Mouse (Mus musculus) CH12.LX (cell line): Measurements from ENCODE around the gene Gba2. TPM values are rescaled to one million over a fixed set of nuclear protein-coding genes. Genes with fewer than 3 reads are reported as not detected.

Source experiments
- DNase-seq: peaks from one replicate; pipeline ENCODE4 v3.0.0-alpha.2; 2013; ENCODE audit errors: extremely low read depth
- H3K27ac ChIP-seq: 2 replicates; pipeline ENCODE4 v1.5.1; 2012; ENCODE audit warnings: low read depth, mild to moderate bottlenecking, control low read depth, moderate library complexity; ENCODE audit not compliant: insufficient read depth
- H3K27me3 ChIP-seq: replicated peaks from 2 replicates; pipeline ENCODE3; 2012; ENCODE audit warnings: inconsistent platforms
- H3K36me3 ChIP-seq, 2 experiments: replicated peaks in 1 of 2; 2 replicates each; pipeline versions ENCODE3 to v1.6.1; 2012; ENCODE audit warnings: inconsistent platforms in 1 of 2, low read length in 1 of 2, mild to moderate bottlenecking in 1 of 2, mixed read lengths in 1 of 2, moderate library complexity in 1 of 2; ENCODE audit not compliant: control insufficient read depth in 1 of 2, insufficient read depth in 1 of 2
- H3K4me1 ChIP-seq, 2 experiments: 2 replicates each; pipeline ENCODE4 v1.6.1; 2012; ENCODE audit warnings: inconsistent platforms in 1 of 2, moderate library complexity in 1 of 2; ENCODE audit not compliant: insufficient read depth in 2 of 2, control insufficient read depth in 1 of 2
- H3K4me2 ChIP-seq: 2 replicates; pipeline ENCODE4 v1.6.1; 2012; ENCODE audit warnings: low read depth, mild to moderate bottlenecking, control low read depth; ENCODE audit not compliant: poor library complexity, insufficient read depth, severe bottlenecking
- H3K4me3 ChIP-seq, 3 experiments: fragments of 150-350 bp in 1 of 3; sonication (generic) in 1 of 3; replicated peaks in 1 of 3; 2 replicates each; pipeline versions ENCODE3 to v1.5.1; 2011 to 2012; ENCODE audit warnings: low read depth in 2 of 3, low read length in 2 of 3, mild to moderate bottlenecking in 2 of 3, moderate library complexity in 2 of 3, control low read depth in 1 of 3, improper control_type of control experiment in 1 of 3, inconsistent platforms in 1 of 3, mixed read lengths in 1 of 3; ENCODE audit not compliant: poor library complexity in 1 of 3
- H3K79me2 ChIP-seq: replicated peaks from 2 replicates; pipeline ENCODE4 v1.6.1; 2012; ENCODE audit warnings: mild to moderate bottlenecking, moderate library complexity; ENCODE audit not compliant: control insufficient read depth, poor library complexity, insufficient read depth, severe bottlenecking; ENCODE audit errors: extremely low read depth
- H3K9ac ChIP-seq: 2 replicates; pipeline ENCODE4 v1.6.1; 2012; ENCODE audit warnings: low read depth, mild to moderate bottlenecking, control low read depth, moderate library complexity; ENCODE audit not compliant: insufficient read depth
- H3K9me3 ChIP-seq: replicated peaks from 2 replicates; pipeline ENCODE3; 2012; ENCODE audit warnings: low read length, inconsistent platforms, mixed read lengths
- BHLHE40 ChIP-seq: IDR thresholded peaks from 2 replicates; pipeline ENCODE4 v1.6.1; 2011; ENCODE audit warnings: mild to moderate bottlenecking, low read depth, low read length, improper control_type of control experiment
- CHD1 ChIP-seq: IDR thresholded peaks from 2 replicates; pipeline ENCODE4 v1.6.1; 2012; ENCODE audit warnings: low read depth, low read length, improper control_type of control experiment, inconsistent platforms
- CHD2 ChIP-seq: IDR thresholded peaks from 2 replicates; pipeline ENCODE4 v1.6.1; 2011; ENCODE audit warnings: low read length, improper control_type of control experiment
- CTCF ChIP-seq, 2 experiments: IDR thresholded peaks in 1 of 2; conservative IDR thresholded peaks in 1 of 2; 2 replicates each; pipeline ENCODE4 v1.5.1; 2011 to 2012; ENCODE audit warnings: low read depth in 2 of 2, low read length in 2 of 2, improper control_type of control experiment in 1 of 2, inconsistent platforms in 1 of 2, mild to moderate bottlenecking in 1 of 2, moderate library complexity in 1 of 2
- ELF1 ChIP-seq: IDR thresholded peaks from 2 replicates; pipeline ENCODE4 v1.6.1; 2014; ENCODE audit warnings: low read depth, mild to moderate bottlenecking, inconsistent platforms, low read length, improper control_type of control experiment
- EP300 ChIP-seq: IDR thresholded peaks from 2 replicates; pipeline ENCODE4 v1.6.1; 2011; ENCODE audit warnings: low read length, improper control_type of control experiment
- ETS1 ChIP-seq: conservative IDR thresholded peaks from 2 replicates; pipeline ENCODE4 v1.6.1; 2012; ENCODE audit warnings: low read depth, mild to moderate bottlenecking, inconsistent platforms, low read length, improper control_type of control experiment, moderate library complexity
- GABPA ChIP-seq: IDR thresholded peaks from 2 replicates; pipeline ENCODE4 v1.6.1; 2012; ENCODE audit warnings: low read depth, low read length, improper control_type of control experiment, inconsistent platforms; ENCODE audit not compliant: insufficient replicate concordance
- HCFC1 ChIP-seq: IDR thresholded peaks from 2 replicates; pipeline ENCODE4 v1.6.1; 2012; ENCODE audit warnings: low read depth, mild to moderate bottlenecking, inconsistent platforms, low read length, improper control_type of control experiment
- IRF4 ChIP-seq: IDR thresholded peaks from 2 replicates; pipeline ENCODE4 v1.6.1; 2014; ENCODE audit warnings: low read depth, mild to moderate bottlenecking, inconsistent platforms, low read length, improper control_type of control experiment
- JUN ChIP-seq: IDR thresholded peaks from 2 replicates; pipeline ENCODE4 v1.6.1; 2011; ENCODE audit warnings: low read depth, mild to moderate bottlenecking, low read length, improper control_type of control experiment, moderate library complexity; ENCODE audit not compliant: insufficient read depth
- JUND ChIP-seq: conservative IDR thresholded peaks from 2 replicates; pipeline ENCODE4 v1.6.1; 2011; ENCODE audit warnings: low read depth, low read length, improper control_type of control experiment
- KAT2A ChIP-seq: IDR thresholded peaks from 2 replicates; pipeline ENCODE4 v1.6.1; 2012; ENCODE audit warnings: low read length, improper control_type of control experiment, inconsistent platforms; ENCODE audit not compliant: insufficient replicate concordance
- MAFK ChIP-seq: IDR thresholded peaks from 2 replicates; pipeline ENCODE4 v1.6.1; 2011; ENCODE audit warnings: low read length, improper control_type of control experiment; ENCODE audit not compliant: insufficient replicate concordance
- MAX ChIP-seq: IDR thresholded peaks from 2 replicates; pipeline ENCODE4 v1.6.1; 2011; ENCODE audit warnings: low read length, improper control_type of control experiment
- MAZ ChIP-seq: IDR thresholded peaks from 2 replicates; pipeline ENCODE4 v1.6.1; 2012; ENCODE audit warnings: low read depth, mild to moderate bottlenecking, inconsistent platforms, low read length, improper control_type of control experiment, moderate library complexity
- MEF2A ChIP-seq: IDR thresholded peaks from 2 replicates; pipeline ENCODE4 v1.6.1; 2014; ENCODE audit warnings: low read depth, mild to moderate bottlenecking, inconsistent platforms, low read length, improper control_type of control experiment, borderline replicate concordance
- MXI1 ChIP-seq: IDR thresholded peaks from 2 replicates; pipeline ENCODE4 v1.6.1; 2011; ENCODE audit warnings: mild to moderate bottlenecking, low read depth, low read length, improper control_type of control experiment
- MYC ChIP-seq: IDR thresholded peaks from 2 replicates; pipeline ENCODE4 v1.6.1; 2011; ENCODE audit warnings: low read depth, mild to moderate bottlenecking, improper control_type of control experiment, low read length
- NELFE ChIP-seq: IDR thresholded peaks from 2 replicates; pipeline ENCODE4 v1.6.1; 2011; ENCODE audit warnings: low read depth, low read length, improper control_type of control experiment
- NRF1 ChIP-seq: IDR thresholded peaks from 2 replicates; pipeline ENCODE4 v1.6.1; 2014; ENCODE audit warnings: low read depth, mild to moderate bottlenecking, inconsistent platforms, low read length, improper control_type of control experiment, moderate library complexity
- POLR2AphosphoS2 ChIP-seq: IDR thresholded peaks from 2 replicates; pipeline ENCODE4 v1.6.1; 2011; ENCODE audit warnings: low read depth, low read length, improper control_type of control experiment
- RAD21 ChIP-seq: IDR thresholded peaks from 2 replicates; pipeline ENCODE4 v1.6.1; 2011; ENCODE audit warnings: low read depth, mild to moderate bottlenecking, low read length, improper control_type of control experiment, moderate library complexity
- RCOR1 ChIP-seq: conservative IDR thresholded peaks from 2 replicates; pipeline ENCODE4 v1.6.1; 2012; ENCODE audit warnings: low read depth, mild to moderate bottlenecking, inconsistent platforms, low read length, improper control_type of control experiment
- SIN3A ChIP-seq: IDR thresholded peaks from 2 replicates; pipeline ENCODE4 v1.6.1; 2012; ENCODE audit warnings: low read length, improper control_type of control experiment, inconsistent platforms
- SMC3 ChIP-seq: IDR thresholded peaks from 2 replicates; pipeline ENCODE4 v1.6.1; 2011; ENCODE audit warnings: low read depth, low read length, improper control_type of control experiment
- TBP ChIP-seq: conservative IDR thresholded peaks from 2 replicates; pipeline ENCODE4 v1.6.1; 2011; ENCODE audit warnings: low read depth, low read length, improper control_type of control experiment
- TCF12 ChIP-seq: IDR thresholded peaks from 2 replicates; pipeline ENCODE4 v1.6.1; 2014; ENCODE audit warnings: low read depth, mild to moderate bottlenecking, inconsistent platforms, low read length, improper control_type of control experiment
- UBTF ChIP-seq: IDR thresholded peaks from 2 replicates; pipeline ENCODE4 v1.6.1; 2012; ENCODE audit warnings: low read depth, mild to moderate bottlenecking, inconsistent platforms, low read length, improper control_type of control experiment, moderate library complexity
- USF1 ChIP-seq: IDR thresholded peaks from 2 replicates; pipeline ENCODE4 v1.6.1; 2014; ENCODE audit warnings: low read depth, mild to moderate bottlenecking, inconsistent platforms, low read length, improper control_type of control experiment
- ZKSCAN1 ChIP-seq: IDR thresholded peaks from 2 replicates; pipeline ENCODE4 v1.6.1; 2012; ENCODE audit warnings: low read depth, inconsistent platforms, low read length, improper control_type of control experiment, borderline replicate concordance
- ZMIZ1 ChIP-seq: IDR thresholded peaks from 2 replicates; pipeline ENCODE4 v1.6.1; 2012; ENCODE audit warnings: low read depth, mild to moderate bottlenecking, inconsistent platforms, low read length, improper control_type of control experiment
- ZNF384 ChIP-seq: IDR thresholded peaks from 2 replicates; pipeline ENCODE4 v1.6.1; 2012; ENCODE audit warnings: low read depth, low read length, improper control_type of control experiment, inconsistent platforms
- dilution Hi-C: fragments of 300-500 bp; cut with MboI; formaldehyde crosslinking; loops from 2 replicates; pipeline ENCODE4 v1.14.3; 2020; ENCODE audit warnings: low sequenced_read_pairs; ENCODE audit not compliant: extremely low pct_unique_long_range_greater_than_20kb, extremely low pct_ligation_motif_present
- in situ Hi-C: fragments of 300-500 bp; cut with MboI; formaldehyde crosslinking; loops from 3 replicates; pipeline ENCODE4 v1.14.3; 2019; ENCODE audit warnings: low sequenced_read_pairs, low pct_ligation_motif_present, low pct_unique_long_range_greater_than_20kb, mixed read lengths
- polyA plus RNA-seq: library from polyadenylated mRNA; unstranded; fragments of >175 nt; gene quantifications from 2 replicates; pipeline ENCODE4 v1.2.1, GENCODE M21; 2012; ENCODE audit warnings: low read depth; ENCODE audit not compliant: insufficient read length
- total RNA-seq, 2 experiments: library from RNA; depleted of rRNA; stranded (reverse); fragments of 300-350 nt in 1 of 2; fragments of >200 nt in 1 of 2; gene quantifications; 2 replicates each; pipeline ENCODE4 v1.2.3; 2012 to 2014

Gba2 gene
- total and polyA plus RNA-seq, 3 experiments: 3.2 to 11.2 (median 4.1) TPM

DNA sequence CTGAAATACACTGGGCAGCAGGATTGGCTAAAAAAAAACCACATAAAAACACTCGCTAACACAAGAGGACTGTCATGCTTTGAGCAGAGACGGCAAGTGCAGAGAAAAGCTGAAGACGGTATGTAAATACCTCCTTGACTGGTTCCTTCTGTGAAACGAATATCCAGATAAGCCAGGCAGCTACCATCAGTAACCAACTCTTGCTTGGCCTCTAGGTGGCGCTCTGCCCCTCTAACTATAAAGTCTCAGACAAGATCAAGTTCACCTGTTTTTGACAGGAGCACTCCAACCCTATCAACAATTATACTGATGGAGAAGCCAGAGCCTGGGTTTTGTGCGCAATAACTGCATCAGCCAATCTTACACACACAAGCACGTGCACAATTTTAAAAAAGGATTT, 48.1 kb downstream of the Gba2 start:
- dilution Hi-C loops: no loop called here
- H3K4me2 ChIP-seq: no peak overlapping the region
- H3K36me3 ChIP-seq: peaks cover 45 to 58% of the 10 kb centered on the region in 2 experiments

DNA sequence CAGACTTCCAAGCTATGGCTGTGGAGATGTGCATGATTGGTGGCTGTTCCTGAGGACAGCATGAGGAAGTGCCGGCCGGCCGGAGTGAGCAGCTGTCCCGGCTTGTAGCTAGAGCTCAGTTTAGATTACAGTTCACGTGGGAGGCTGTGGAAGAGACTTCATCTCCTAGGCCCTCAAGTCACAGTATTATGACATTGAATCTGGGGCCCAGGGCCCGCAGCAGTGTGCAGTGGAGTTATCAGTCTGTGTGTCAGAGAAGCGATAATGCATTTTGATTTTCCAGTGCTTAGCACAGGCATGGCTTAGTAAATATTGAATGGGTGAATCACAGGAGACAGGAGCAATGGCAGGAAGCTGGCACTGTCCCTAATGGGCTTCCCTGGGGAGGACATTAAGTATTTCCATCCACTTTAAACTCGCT, 48.6 kb downstream of the Gba2 start:
- in situ Hi-C loops: no loop called here
- no peak overlapping the region for H3K9ac ChIP-seq
- peaks cover 40 to 53% of the 10 kb centered on the region in 2 experiments for H3K36me3 ChIP-seq

More for the DNA sequence above, 48.1 kb downstream of the Gba2 start:
- H3K79me2 ChIP-seq: no peaks in the 10 kb centered on the region
- H3K4me1 ChIP-seq: peaks cover 0 to 5% of the 10 kb centered on the region in 2 experiments; a peak in 1 of 4 replicates
- peak; percentile 80 for DNase-seq
- H3K9ac ChIP-seq: no peak overlapping the region
- in situ Hi-C loops: no loop called here
- no peak for TF ChIP-seq CHD1
- TF ChIP-seq RCOR1: no peak
- TF ChIP-seq JUND: no peak
- no peak for TF ChIP-seq EP300
- TF ChIP-seq CHD2: no peak
- no peak for TF ChIP-seq MAFK
- TF ChIP-seq MYC: no peak
- TF ChIP-seq NELFE: 0 out of 2 replicates have a peak, but pooled peaks have one; percentile 29
- no peak for TF ChIP-seq USF1
- TF ChIP-seq ELF1: 0 out of 2 replicates have a peak, but pooled peaks have one; percentile 23
- TF ChIP-seq ETS1: no peak
- peak; percentile 70 for TF ChIP-seq SMC3
- no peak for TF ChIP-seq POLR2AphosphoS2
- TF ChIP-seq RAD21: peak; percentile 81
- TF ChIP-seq MEF2A: no peak
- peak; percentile 84 to 85 for TF ChIP-seq CTCF (conservative IDR thresholded peaks at IDR 0.05 in 1 of 2, IDR thresholded peaks at IDR 0.05 in 1 of 2; ENCODE audit: low read depth in 2 of 2, low read length in 2 of 2)
- TF ChIP-seq IRF4: no peak
- no peak for TF ChIP-seq ZNF384
- TF ChIP-seq MXI1: no peak
- TF ChIP-seq KAT2A: no peak
- TF ChIP-seq HCFC1: no peak
- no peak for TF ChIP-seq UBTF
- TF ChIP-seq TBP: no peak
- TF ChIP-seq NRF1: no peak
- TF ChIP-seq MAX: no peak
- no peak for TF ChIP-seq GABPA
- H3K9me3 ChIP-seq: peaks cover 3% of the 10 kb centered on the region
- H3K27me3 ChIP-seq: peaks cover 2% of the 10 kb centered on the region
- no peak overlapping the region for H3K27ac ChIP-seq
- no peak overlapping the region for H3K4me3 ChIP-seq

More for the DNA sequence above, 48.6 kb downstream of the Gba2 start:
- Histone ChIP-seq H3K4me2 (no peak overlapping the region), H3K4me1 (peaks cover 0 to 5% of the 10 kb centered on the region in 2 experiments; a peak in 1 of 4 replicates), H3K27ac (no peak overlapping the region), H3K79me2 (no peaks in the 10 kb centered on the region), H3K4me3 (no peak overlapping the region), H3K9me3 (peaks cover 3% of the 10 kb centered on the region), H3K27me3 (peaks cover 7% of the 10 kb centered on the region)
- dilution Hi-C loops: no loop called here
- no peak for DNase-seq
- TF ChIP-seq MAZ (no peak), RAD21 (no peak), JUN (no peak), ZKSCAN1 (no peak), BHLHE40 (no peak), MAFK (no peak), CHD1 (no peak), POLR2AphosphoS2 (no peak), NELFE (no peak), MYC (no peak), ZMIZ1 (no peak), GABPA (no peak), NRF1 (no peak), TCF12 (no peak), SIN3A (no peak), ELF1 (no peak)
